Mouse (Mus musculus): ENCODE measurements around the gene Ubfd1. TPM values are rescaled to one million over a fixed set of nuclear protein-coding genes. Genes with fewer than 3 reads are reported as not detected.

Gene Ubfd1
- polyA plus RNA-seq, 1 experiment from 2014 or later, result 58.5 TPM

DNA sequence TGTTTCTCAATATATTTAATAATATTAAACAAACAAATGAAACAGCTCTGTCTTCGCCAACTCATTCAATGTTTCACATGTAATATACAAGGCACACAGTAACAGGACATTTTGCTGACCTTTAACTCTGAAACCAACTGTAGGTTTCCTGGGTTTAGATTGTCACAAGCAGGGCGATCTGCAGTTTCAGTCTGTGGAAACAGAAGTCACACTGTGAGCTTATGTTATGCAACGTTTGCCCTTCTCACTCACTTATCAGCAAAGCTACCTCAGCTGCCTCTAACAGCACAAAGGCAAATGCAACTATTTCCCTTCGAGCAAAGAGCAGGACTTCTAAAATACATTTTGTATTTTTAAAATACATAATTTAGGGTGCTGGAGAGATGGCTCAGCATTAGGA is 56.5 kb downstream of the Ubfd1 start:
- Histone ChIP-seq H3K27me3 (ENCODE audit: insufficient read depth, low read length) (no peaks in the 10 kb centered on the region), H3K9me3 (ENCODE audit: low read length) (no peaks in the 10 kb centered on the region), H3K36me3 (ENCODE audit: insufficient read depth, low read length) (peaks cover 43% of the 10 kb centered on the region), H3K27ac (ENCODE audit: low read length) (no peak overlapping the region), H3K4me2 (replicated peaks; ENCODE audit: low read depth, low read length) (no peak overlapping the region), H3K4me3 (ENCODE audit: low read length) (no peak overlapping the region), H3K4me1 (ENCODE audit: insufficient read depth, low read length) (no peaks in the 10 kb centered on the region), H3K9ac (replicated peaks; ENCODE audit: low read length) (no peak overlapping the region)
- WGBS, result 85% methylated on average over 4 of the region's 4 CpGs
- no peak for ATAC-seq (ENCODE audit: low FRiP score, low TSS enrichment)

DNA sequence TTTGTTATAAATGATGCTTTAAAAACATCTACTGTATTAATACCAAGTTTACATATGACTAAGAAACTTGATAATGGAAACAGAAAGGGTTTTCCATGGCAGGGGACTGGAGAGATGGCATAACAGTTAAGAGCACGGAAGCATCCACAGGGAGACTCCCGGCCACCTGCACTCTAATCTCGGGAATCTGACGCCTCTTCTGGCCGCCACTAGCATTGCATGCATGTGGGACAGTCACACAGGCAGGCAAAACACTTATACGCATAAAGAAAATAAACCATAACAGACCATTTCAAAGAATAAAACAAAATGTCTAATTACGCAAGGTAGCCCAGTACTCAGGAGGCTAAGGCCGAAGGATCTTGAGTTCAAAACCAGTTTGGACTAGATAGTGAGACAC is 58.7 kb downstream of the Ubfd1 start:
- Histone ChIP-seq H3K9ac (replicated peaks; ENCODE audit: low read length) (no peak overlapping the region), H3K4me3 (ENCODE audit: low read length) (no peak overlapping the region), H3K27ac (ENCODE audit: low read length) (no peak overlapping the region), H3K9me3 (ENCODE audit: low read length) (no peaks in the 10 kb centered on the region), H3K4me2 (replicated peaks; ENCODE audit: low read depth, low read length) (no peak overlapping the region), H3K27me3 (ENCODE audit: insufficient read depth, low read length) (no peaks in the 10 kb centered on the region), H3K4me1 (ENCODE audit: insufficient read depth, low read length) (no peaks in the 10 kb centered on the region), H3K36me3 (ENCODE audit: insufficient read depth, low read length) (peaks cover 40% of the 10 kb centered on the region)
- WGBS, result 83% methylated on average over 8 of the region's 8 CpGs
- ATAC-seq (ENCODE audit: low FRiP score, low TSS enrichment), result no peak

- no peak overlapping the region for H3K27ac ChIP-seq (ENCODE audit: low read length)
- no peak overlapping the region for H3K4me2 ChIP-seq (replicated peaks; ENCODE audit: low read depth, low read length)
- H3K36me3 ChIP-seq (ENCODE audit: insufficient read depth, low read length), result peaks cover 34% of the 10 kb centered on the region
- H3K4me1 ChIP-seq (ENCODE audit: insufficient read depth, low read length), result peaks cover 4% of the 10 kb centered on the region; the same call in 1 of the 2 replicates
- H3K4me3 ChIP-seq (ENCODE audit: low read length), result no peak overlapping the region
- 94% methylated on average over 11 of the region's 11 CpGs for WGBS
- ATAC-seq (ENCODE audit: low FRiP score, low TSS enrichment), result no peak
- H3K27me3 ChIP-seq (ENCODE audit: insufficient read depth, low read length), result no peaks in the 10 kb centered on the region
- no peaks in the 10 kb centered on the region for H3K9me3 ChIP-seq (ENCODE audit: low read length)
- no peak overlapping the region for H3K9ac ChIP-seq (replicated peaks; ENCODE audit: low read length)
Observed at GRCm38 (mm10) chr7:122126946-122127345, 60.0 kb downstream of the Ubfd1 start.

Other genes with a start within 250 kb of the Ubfd1 start
- gene Scnn1b, start 202.1 kb upstream of the Ubfd1 start, polyA plus RNA-seq (2015; fragmentation: Nextera tagmentation; extraction: Ambion mirVana), result 53.8 and 57.8 TPM in 2 replicates
- gene Cog7, start 85.5 kb upstream of the Ubfd1 start, polyA plus RNA-seq (2015; fragmentation: Nextera tagmentation; extraction: Ambion mirVana), result 32.9 and 33.0 TPM in 2 replicates
- gene Gga2, start 46.0 kb upstream of the Ubfd1 start, polyA plus RNA-seq (2015; fragmentation: Nextera tagmentation; extraction: Ambion mirVana), result 89.3 and 89.6 TPM in 2 replicates
- 18.2 and 19.4 TPM in 2 replicates for gene Ears2, start 88 bp downstream of the Ubfd1 start, polyA plus RNA-seq (2015; fragmentation: Nextera tagmentation; extraction: Ambion mirVana)
- 713 and 761 TPM in 2 replicates for gene Ndufab1, start 34.7 kb downstream of the Ubfd1 start, polyA plus RNA-seq (2015; fragmentation: Nextera tagmentation; extraction: Ambion mirVana)
- gene Palb2, start 65.8 kb downstream of the Ubfd1 start, polyA plus RNA-seq (2015; fragmentation: Nextera tagmentation; extraction: Ambion mirVana), result 15.3 and 19.2 TPM in 2 replicates
- gene Dctn5, start 65.9 kb downstream of the Ubfd1 start, polyA plus RNA-seq (2015; fragmentation: Nextera tagmentation; extraction: Ambion mirVana), result 128 and 133 TPM in 2 replicates
- gene Plk1, start 92.3 kb downstream of the Ubfd1 start, polyA plus RNA-seq (2015; fragmentation: Nextera tagmentation; extraction: Ambion mirVana), result 150 and 157 TPM in 2 replicates
- gene Ern2, start 119.0 kb downstream of the Ubfd1 start, polyA plus RNA-seq (2015; fragmentation: Nextera tagmentation; extraction: Ambion mirVana), result 0.05 TPM in 1 of 2 replicates, not detected in the other
- gene Chp2, start 152.3 kb downstream of the Ubfd1 start, polyA plus RNA-seq (2015; fragmentation: Nextera tagmentation; extraction: Ambion mirVana), result 0.21 and 0.46 TPM in 2 replicates
- gene Prkcb, start 221.6 kb downstream of the Ubfd1 start, polyA plus RNA-seq (2015; fragmentation: Nextera tagmentation; extraction: Ambion mirVana), result 3.5 and 4.8 TPM in 2 replicates

Measured in kidney, embryonic 16.5 days (tissue).